Mouse (Mus musculus) intestine, embryonic 14.5 days (tissue): ENCODE measurements around the gene Wdr63. TPM values are rescaled to one million over a fixed set of nuclear protein-coding genes. Genes with fewer than 3 reads are reported as not detected.

Experiments used
- ATAC-seq: fragments of 200-750 bp; cut with Nextera tagmentation; replicated peaks from 2 replicates; pipeline ENCODE4 v1.8.0; 2017; ENCODE audit warnings: low read depth, moderate number of reproducible peaks, moderate TSS enrichment, moderate library complexity; ENCODE audit not compliant: low FRiP score, low TSS enrichment
- DNase-seq: peaks from one replicate; pipeline ENCODE4 v3.0.0-alpha.2; 2018; ENCODE audit warnings: low spot score
- H3K27ac ChIP-seq: fragments of 300-500 bp; sonication (generic); 2 replicates; pipeline ENCODE4 v1.5.1; 2014; ENCODE audit warnings: low read depth, mild to moderate bottlenecking, control low read depth
- H3K27me3 ChIP-seq: fragments of 300-500 bp; sonication (generic); replicated peaks from 2 replicates; pipeline ENCODE4 v1.6.1; 2014; ENCODE audit warnings: low read length, control low read depth; ENCODE audit not compliant: control insufficient read depth, insufficient read depth
- H3K36me3 ChIP-seq: fragments of 300-500 bp; sonication (generic); 2 replicates; pipeline ENCODE4 v1.6.1; 2014; ENCODE audit warnings: low read length, control low read depth; ENCODE audit not compliant: control insufficient read depth, insufficient read depth
- H3K4me1 ChIP-seq: fragments of 300-500 bp; sonication (generic); replicated peaks from 2 replicates; pipeline ENCODE4 v1.6.1; 2014; ENCODE audit warnings: low read length, control low read depth, mixed read lengths; ENCODE audit not compliant: control insufficient read depth, insufficient read depth
- H3K4me2 ChIP-seq: fragments of 300-500 bp; sonication (generic); 2 replicates; pipeline ENCODE4 v1.6.1; 2014; ENCODE audit warnings: low read length
- H3K4me3 ChIP-seq: fragments of 300-500 bp; sonication (generic); 2 replicates; pipeline ENCODE4 v1.5.1; 2014; ENCODE audit warnings: low read depth, low read length, control low read depth, mixed read lengths
- H3K9ac ChIP-seq: fragments of 300-500 bp; sonication (generic); 2 replicates; pipeline ENCODE4 v1.6.1; 2014; ENCODE audit warnings: mild to moderate bottlenecking, low read length
- H3K9me3 ChIP-seq: fragments of 300-500 bp; sonication (generic); 2 replicates; pipeline ENCODE4 v1.6.1; 2016; ENCODE audit warnings: low read length, control low read depth; ENCODE audit not compliant: control insufficient read depth
- WGBS: fragments of 180-500 bp; shearing (Covaris S2); extraction: QIAGEN DNeasy Blood & Tissue Kit; methylation state at CpG from one replicate; pipeline ENCODE4 v1.1.7; 2014; 5-methylcytosine and 5-hydroxymethylcytosine counted together
- polyA plus RNA-seq: library from polyadenylated mRNA; unstranded; fragments of >200 nt; fragmentation: Nextera tagmentation; extraction: Ambion mirVana; gene quantifications from 2 replicates; pipeline ENCODE4 v1.2.1, GENCODE M21; 2014

Wdr63 gene
- 0.17 TPM in 1 of 2 replicates, not detected in the other for polyA plus RNA-seq

GRCm38 (mm10) chr3:146107921-146108571 lies at the start of gene Wdr63:
Gene Wdr63, minus strand, starts transcription at chr3:146108130.
- Histone ChIP-seq H3K4me3 (peak within 1 kb of the TSS; percentile 47), H3K9ac (peak within 1 kb of the TSS; percentile 38), H3K27me3 (no peaks in the 10 kb centered on the region), H3K27ac (no peak within 1 kb of the TSS), H3K4me1 (no peaks in the 10 kb centered on the region), H3K9me3 (no peaks in the 10 kb centered on the region), H3K36me3 (no peaks in the 10 kb centered on the region), H3K4me2 (peak within 1 kb of the TSS; percentile 94)
- ATAC-seq (peak; percentile 92), DNase-seq (peak; percentile 75)
- WGBS: 13% methylated on average over 18 of the region's 18 CpGs

DNA sequence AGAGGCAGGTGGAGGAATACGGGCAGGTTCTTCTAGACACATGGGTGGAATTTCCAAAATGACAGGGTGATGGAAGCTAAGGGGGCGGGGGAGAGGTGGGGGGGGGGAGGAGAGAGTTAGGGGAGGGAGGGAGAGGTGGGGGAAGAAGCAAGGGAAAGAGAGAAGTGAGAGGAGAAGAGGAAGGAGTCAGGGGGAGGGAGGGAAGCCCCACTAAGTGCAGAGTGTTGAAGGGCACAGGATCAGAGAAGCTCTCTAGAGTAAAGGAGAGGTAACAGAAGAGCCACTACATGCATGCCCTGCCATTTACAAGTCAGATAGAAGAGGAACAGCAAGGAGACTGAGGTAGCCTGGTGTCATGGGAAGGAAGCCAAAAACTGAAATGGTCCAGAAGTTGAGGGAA lies 48.9 kb upstream of the Wdr63 start:
- H3K9me3 ChIP-seq: no peaks in the 10 kb centered on the region
- no peak for DNase-seq
- H3K4me1 ChIP-seq: no peaks in the 10 kb centered on the region; the same call in 1 of the 2 replicates
- H3K27ac ChIP-seq: no peak overlapping the region
- H3K27me3 ChIP-seq: no peaks in the 10 kb centered on the region
- ATAC-seq: no peak
- no peak overlapping the region for H3K4me2 ChIP-seq
- no peak overlapping the region for H3K9ac ChIP-seq
- WGBS: 71% methylated on average over 2 of the region's 2 CpGs
- no peak overlapping the region for H3K4me3 ChIP-seq
- H3K36me3 ChIP-seq: no peaks in the 10 kb centered on the region

DNA sequence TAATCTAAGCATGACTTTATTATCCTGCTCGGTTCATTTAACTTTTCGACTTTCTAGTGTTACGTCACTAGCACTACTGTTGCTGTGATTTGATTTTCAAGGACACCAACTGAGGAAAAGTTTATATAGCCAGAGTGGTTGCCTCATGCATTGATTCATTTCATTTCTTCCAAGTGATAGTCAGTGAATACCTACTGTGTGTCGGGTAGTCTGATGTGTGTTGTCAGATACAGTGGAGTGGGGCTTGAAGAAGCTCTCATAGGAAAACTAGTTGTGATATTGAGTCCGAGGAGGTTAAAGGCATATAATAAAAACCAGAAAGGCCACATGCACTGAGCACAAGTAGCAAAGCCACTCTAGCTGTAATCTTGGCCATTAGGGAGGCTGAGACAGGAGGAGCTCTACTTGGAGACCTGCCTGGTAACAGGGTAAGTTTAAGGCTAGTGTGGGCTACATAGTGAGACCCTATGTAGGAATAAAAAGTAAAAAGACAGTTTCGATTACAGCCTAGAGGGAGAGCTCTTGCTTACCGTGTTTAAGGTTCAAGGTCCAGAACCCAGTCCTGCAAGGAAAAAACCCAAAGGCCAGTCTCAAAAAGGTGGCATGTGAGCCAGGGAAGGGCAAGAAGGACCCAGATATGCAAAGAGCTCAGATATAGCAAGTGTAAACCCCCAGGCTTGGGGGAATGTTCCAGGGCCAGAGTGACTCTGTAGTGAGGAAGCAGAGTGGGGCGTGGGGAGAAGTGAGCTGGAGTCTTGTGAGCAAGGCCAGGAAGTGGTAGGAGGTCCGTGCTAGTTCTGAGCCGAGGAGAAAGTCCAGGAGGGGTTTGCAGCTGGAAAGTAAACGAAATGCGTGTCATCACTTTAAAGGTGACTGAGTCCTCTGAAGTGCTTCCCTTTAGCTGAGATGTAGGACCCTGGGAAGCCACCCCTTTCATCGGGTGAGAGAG lies 48.0 kb upstream of the Wdr63 start:
- 65% methylated on average over 13 of the region's 13 CpGs for WGBS
- no peaks in the 10 kb centered on the region for H3K9me3 ChIP-seq
- no peak overlapping the region for H3K4me3 ChIP-seq
- no peak overlapping the region for H3K4me2 ChIP-seq
- no peak for ATAC-seq
- no peaks in the 10 kb centered on the region; the same call in 1 of the 2 replicates for H3K4me1 ChIP-seq
- no peak overlapping the region for H3K9ac ChIP-seq
- H3K27ac ChIP-seq: no peak overlapping the region
- DNase-seq: no peak
- H3K36me3 ChIP-seq: no peaks in the 10 kb centered on the region
- no peaks in the 10 kb centered on the region; the same call in 1 of the 2 replicates for H3K27me3 ChIP-seq

DNA sequence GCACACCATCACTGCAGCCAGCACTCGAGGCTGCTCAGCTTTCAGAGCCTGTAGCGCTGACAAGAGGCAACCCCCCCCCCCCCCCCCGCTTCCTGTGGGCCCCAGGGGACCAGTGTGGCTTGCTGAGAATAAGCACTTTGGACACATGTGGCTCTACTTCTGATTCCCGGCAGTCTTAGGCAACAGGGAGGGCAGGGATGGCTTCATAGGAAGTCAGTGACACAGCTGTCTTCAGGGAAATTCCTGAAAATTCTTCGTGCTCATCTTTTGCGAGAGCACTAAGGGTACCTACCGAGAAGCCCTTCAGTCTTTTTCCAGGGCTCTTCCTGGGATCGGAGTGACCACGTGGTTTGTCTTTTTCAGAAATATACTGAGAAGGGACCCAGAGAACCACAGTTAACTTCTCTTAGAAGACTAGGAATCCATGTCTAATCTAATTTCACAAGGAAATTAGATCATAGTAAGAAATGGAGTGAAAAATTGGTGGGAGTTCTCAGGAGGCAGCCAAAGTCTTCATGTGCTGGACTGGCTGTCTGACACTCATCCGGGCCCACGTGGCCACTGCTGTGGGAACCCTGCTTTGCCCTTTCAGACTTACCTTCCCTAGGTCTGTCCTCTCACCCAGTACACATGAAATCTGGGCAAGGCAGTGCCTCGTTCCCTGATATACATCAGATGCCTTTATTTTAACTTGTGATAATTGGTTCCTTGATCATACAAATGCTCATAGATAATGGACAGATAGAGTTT lies 46.1 kb upstream of the Wdr63 start:
- no peaks in the 10 kb centered on the region for H3K36me3 ChIP-seq
- 0 out of 2 replicates have a peak overlapping the region, but pooled peaks have one; percentile 18 for H3K4me2 ChIP-seq
- no peak overlapping the region for H3K9ac ChIP-seq
- H3K27me3 ChIP-seq: peaks cover 2% of the 10 kb centered on the region; the same call in 1 of the 2 replicates
- WGBS: 36% methylated on average over 11 of the region's 12 CpGs
- ATAC-seq: no peak
- H3K9me3 ChIP-seq: no peaks in the 10 kb centered on the region
- H3K4me3 ChIP-seq: no peak overlapping the region
- H3K27ac ChIP-seq: no peak overlapping the region
- peaks cover 4% of the 10 kb centered on the region for H3K4me1 ChIP-seq
- DNase-seq: no peak

- 80% methylated on average over 2 of the region's 2 CpGs for WGBS
- H3K9me3 ChIP-seq: no peaks in the 10 kb centered on the region
- peaks cover 4% of the 10 kb centered on the region for H3K4me1 ChIP-seq
- H3K36me3 ChIP-seq: no peaks in the 10 kb centered on the region
- ATAC-seq: no peak
- no peak overlapping the region for H3K4me2 ChIP-seq
- H3K9ac ChIP-seq: no peak overlapping the region
- peaks cover 2% of the 10 kb centered on the region; the same call in 1 of the 2 replicates for H3K27me3 ChIP-seq
- no peak for DNase-seq
- no peak overlapping the region for H3K27ac ChIP-seq
- H3K4me3 ChIP-seq: no peak overlapping the region
These were observed 45.0 kb upstream of the Wdr63 start for GRCm38 (mm10) chr3:146152913-146153312.

GRCm38 (mm10) chr3:146152348-146152747 lies 44.4 kb upstream of the Wdr63 start:
- H3K27me3 ChIP-seq: peaks cover 2% of the 10 kb centered on the region; the same call in 1 of the 2 replicates
- no peak overlapping the region for H3K4me3 ChIP-seq
- no peak overlapping the region for H3K27ac ChIP-seq
- ATAC-seq (no peak), DNase-seq (no peak)
- H3K4me1 ChIP-seq: peaks cover 4% of the 10 kb centered on the region
- H3K9ac ChIP-seq: no peak overlapping the region
- no peak overlapping the region for H3K4me2 ChIP-seq
- H3K36me3 ChIP-seq: no peaks in the 10 kb centered on the region
- H3K9me3 ChIP-seq: no peaks in the 10 kb centered on the region
- 92% methylated on average over 8 of the region's 8 CpGs for WGBS

GRCm38 (mm10) chr3:146151755-146152154 lies 43.8 kb upstream of the Wdr63 start:
- 87% methylated on average over 8 of the region's 8 CpGs for WGBS
- Histone ChIP-seq H3K9me3 (no peaks in the 10 kb centered on the region), H3K4me2 (no peak overlapping the region), H3K4me1 (peaks cover 4% of the 10 kb centered on the region), H3K27ac (no peak overlapping the region), H3K4me3 (no peak overlapping the region), H3K9ac (no peak overlapping the region), H3K27me3 (peaks cover 2% of the 10 kb centered on the region; the same call in 1 of the 2 replicates), H3K36me3 (no peaks in the 10 kb centered on the region)
- no peak for DNase-seq
- no peak for ATAC-seq

GRCm38 (mm10) chr3:146151328-146151727 lies 43.4 kb upstream of the Wdr63 start:
- no peak overlapping the region for H3K4me3 ChIP-seq
- no peaks in the 10 kb centered on the region for H3K9me3 ChIP-seq
- no peak for ATAC-seq
- no peak overlapping the region for H3K4me2 ChIP-seq
- H3K27me3 ChIP-seq: peaks cover 2% of the 10 kb centered on the region; the same call in 1 of the 2 replicates
- no peaks in the 10 kb centered on the region for H3K36me3 ChIP-seq
- H3K4me1 ChIP-seq: peaks cover 4% of the 10 kb centered on the region
- WGBS: 95% methylated on average over 10 of the region's 10 CpGs
- H3K9ac ChIP-seq: no peak overlapping the region
- H3K27ac ChIP-seq: no peak overlapping the region
- DNase-seq: no peak
